Mouse (Mus musculus) midbrain, postnatal 0 days (tissue): ENCODE data around the gene Cntrl. TPM values are rescaled to one million over a fixed set of nuclear protein-coding genes. Genes with fewer than 3 reads are reported as not detected.
A peak's percentile ranks its signal among the peaks of the same experiment; 100 is the strongest.

Experiments
- ATAC-seq: fragments of 200-750 bp; cut with Nextera tagmentation; 2 replicates; pipeline ENCODE4 v1.8.0; 2017; ENCODE audit warnings: moderate number of reproducible peaks, mild to moderate bottlenecking, moderate TSS enrichment, moderate library complexity; ENCODE audit not compliant: low FRiP score
- DNase-seq: peaks from one replicate; pipeline ENCODE4 v3.0.0-alpha.2; 2015; ENCODE audit warnings: low spot score
- H3K27ac ChIP-seq: fragments of 300-500 bp; sonication (generic); 2 replicates; pipeline ENCODE4 v1.5.1; 2014; ENCODE audit warnings: low read depth, mild to moderate bottlenecking, low read length, mixed read lengths
- H3K27me3 ChIP-seq: fragments of 300-500 bp; sonication (generic); 2 replicates; pipeline ENCODE4 v1.6.1; 2014; ENCODE audit warnings: low read length, control low read depth, mixed read lengths; ENCODE audit not compliant: insufficient read depth
- H3K36me3 ChIP-seq: fragments of 300-500 bp; sonication (generic); 2 replicates; pipeline ENCODE4 v1.6.1; 2014; ENCODE audit warnings: low read length, control low read depth, mixed read lengths; ENCODE audit not compliant: insufficient read depth
- H3K4me1 ChIP-seq: fragments of 300-500 bp; sonication (generic); 2 replicates; pipeline ENCODE4 v1.6.1; 2014; ENCODE audit warnings: mild to moderate bottlenecking, control low read depth, antibody characterized with exemption, low read length, mixed read lengths; ENCODE audit not compliant: insufficient read depth
- H3K4me2 ChIP-seq: fragments of 300-500 bp; sonication (generic); 2 replicates; pipeline ENCODE4 v1.6.1; 2014; ENCODE audit warnings: low read depth, mild to moderate bottlenecking, low read length, mixed read lengths; ENCODE audit not compliant: poor library complexity, severe bottlenecking
- H3K4me3 ChIP-seq: fragments of 300-500 bp; sonication (generic); 2 replicates; pipeline ENCODE4 v1.5.1; 2014; ENCODE audit warnings: low read depth, mild to moderate bottlenecking, low read length, moderate library complexity
- H3K9ac ChIP-seq: fragments of 300-500 bp; sonication (generic); replicated peaks from 2 replicates; pipeline ENCODE4 v1.6.1; 2014; ENCODE audit warnings: mild to moderate bottlenecking, low read length, moderate library complexity, mixed read lengths; ENCODE audit not compliant: poor library complexity, severe bottlenecking
- H3K9me3 ChIP-seq: fragments of 300-500 bp; sonication (generic); 2 replicates; pipeline ENCODE4 v1.6.1; 2016; ENCODE audit warnings: low read length, control low read depth
- CTCF ChIP-seq: IDR thresholded peaks from 2 replicates; pipeline ENCODE4 v1.5.1; 2016; ENCODE audit warnings: antibody characterized with exemption, mild to moderate bottlenecking
- WGBS: fragments of 180-500 bp; shearing (Covaris S2); extraction: QIAGEN DNeasy Blood & Tissue Kit; methylation state at CpG from one replicate; pipeline ENCODE4 v1.1.7; 2014; 5-methylcytosine and 5-hydroxymethylcytosine counted together
- polyA plus RNA-seq: library from polyadenylated mRNA; unstranded; fragments of >200 nt; fragmentation: Nextera tagmentation; extraction: Ambion mirVana; gene quantifications from 2 replicates; pipeline ENCODE4 v1.2.1, GENCODE M21; 2015
- total RNA-seq: library from RNA; depleted of rRNA; stranded (reverse); fragments of >200 nt; gene quantifications from 2 replicates; pipeline ENCODE4 v1.2.3, GENCODE M21; 2014

Gene Cntrl
- total and polyA plus RNA-seq, 2 experiments from 2014 or later: 7.0 to 8.2 TPM

DNA sequence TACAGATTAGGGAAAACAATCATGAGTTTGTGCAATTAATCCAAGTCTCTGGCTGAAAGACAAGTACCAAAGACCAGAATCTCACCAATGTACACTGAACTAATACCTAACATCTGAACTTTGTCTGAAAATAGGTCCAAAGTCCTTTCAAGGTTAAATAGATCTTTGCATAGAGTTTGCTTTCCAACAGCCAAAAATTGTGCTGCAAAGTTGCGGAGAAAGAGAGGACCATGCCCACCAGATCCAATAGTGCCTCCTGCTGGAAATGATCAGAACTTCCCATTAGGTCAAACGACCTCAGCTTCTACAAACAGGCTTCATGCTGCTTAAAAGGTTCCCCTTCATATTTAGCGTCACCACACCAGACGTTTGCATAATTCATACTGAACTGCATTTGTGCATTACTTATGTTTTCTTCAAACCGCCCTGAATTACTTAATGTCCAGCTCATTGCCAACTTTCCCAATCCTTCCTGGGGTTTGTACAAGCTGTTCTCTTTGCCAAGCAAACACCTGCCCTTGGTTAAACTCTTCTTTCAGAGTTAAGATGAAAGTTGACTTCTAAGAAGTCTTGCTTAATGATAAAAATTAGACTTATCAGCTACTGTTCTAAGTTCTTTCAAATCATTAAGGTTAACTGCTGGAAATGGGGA, 1.2 kb upstream of the Cntrl start:
- peak; percentile 78 for TF ChIP-seq CTCF
- Histone ChIP-seq H3K27ac (no peak overlapping the region), H3K9ac (no peak overlapping the region), H3K4me2 (no peak overlapping the region), H3K36me3 (no peaks in the 10 kb centered on the region), H3K9me3 (no peaks in the 10 kb centered on the region), H3K27me3 (no peaks in the 10 kb centered on the region), H3K4me3 (no peak overlapping the region), H3K4me1 (peaks cover 5% of the 10 kb centered on the region; the same call in 1 of the 2 replicates)
- peak; percentile 63 for DNase-seq
- 49% methylated on average over 5 of the region's 5 CpGs for WGBS
- no peak for ATAC-seq

DNA sequence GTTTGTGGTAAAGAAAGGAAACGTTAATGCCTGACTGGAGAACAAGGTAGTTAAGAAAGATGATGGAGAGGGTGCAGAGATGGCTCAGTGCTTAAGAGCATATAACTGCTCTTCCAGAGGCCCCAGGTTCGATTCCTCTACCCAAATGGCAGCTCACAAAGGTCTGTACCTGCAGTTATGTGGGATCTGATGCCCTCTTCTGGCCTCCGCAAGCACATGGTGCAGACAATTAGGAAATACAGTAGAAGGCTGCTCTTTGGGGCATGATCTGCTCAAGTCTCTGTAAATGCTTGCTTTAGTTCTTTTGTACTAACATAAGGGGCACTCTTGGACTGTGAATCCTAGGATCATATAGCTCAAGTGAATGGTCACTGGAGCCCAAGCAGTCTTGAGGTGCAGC, 580 bp upstream of the Cntrl start:
- no peaks in the 10 kb centered on the region for H3K36me3 ChIP-seq
- WGBS: 33% methylated on average over 3 of the region's 3 CpGs
- peak; percentile 84 for TF ChIP-seq CTCF
- ATAC-seq: peak; percentile 63
- no peaks in the 10 kb centered on the region for H3K27me3 ChIP-seq
- H3K4me1 ChIP-seq: peaks cover 5% of the 10 kb centered on the region; the same call in 1 of the 2 replicates
- H3K9me3 ChIP-seq: no peaks in the 10 kb centered on the region
- DNase-seq: peak; percentile 74
- peak overlapping the region; percentile 72 for H3K4me2 ChIP-seq
- H3K27ac ChIP-seq: peak overlapping the region; percentile 69
- H3K9ac ChIP-seq: peak overlapping the region; percentile 91
- peak overlapping the region; percentile 69 for H3K4me3 ChIP-seq

DNA sequence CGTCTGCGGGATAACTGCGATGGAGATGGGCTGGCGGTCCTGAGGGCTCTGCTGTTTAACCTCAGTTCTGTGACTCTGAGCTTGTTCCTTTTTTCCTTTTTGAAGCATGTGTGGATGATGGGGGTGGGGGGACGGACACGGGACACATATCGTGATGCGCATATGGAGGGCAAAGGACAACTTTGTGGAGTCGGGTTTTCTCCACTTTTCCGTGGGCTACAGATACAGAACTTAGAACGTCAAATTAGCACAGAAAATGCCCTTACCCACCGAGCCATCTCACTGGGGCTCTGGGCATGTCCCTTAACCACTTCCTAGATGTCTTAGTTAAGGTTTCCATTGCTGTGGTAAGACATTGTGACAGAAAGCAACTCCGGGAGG, 622 bp downstream of the Cntrl start:
- Histone ChIP-seq H3K36me3 (no peaks in the 10 kb centered on the region), H3K4me2 (peak overlapping the region; percentile 72), H3K9ac (peak overlapping the region; percentile 91), H3K27ac (peak overlapping the region; percentile 69; the same call in 1 of the 2 replicates), H3K4me1 (peaks cover 5% of the 10 kb centered on the region; the same call in 1 of the 2 replicates), H3K27me3 (no peaks in the 10 kb centered on the region), H3K4me3 (peak overlapping the region; percentile 69), H3K9me3 (no peaks in the 10 kb centered on the region)
- no peak for DNase-seq
- 1% methylated on average over 13 of the region's 13 CpGs for WGBS
- TF ChIP-seq CTCF: no peak
- ATAC-seq: peak; percentile 32; the same call in 1 of the 2 replicates

DNA sequence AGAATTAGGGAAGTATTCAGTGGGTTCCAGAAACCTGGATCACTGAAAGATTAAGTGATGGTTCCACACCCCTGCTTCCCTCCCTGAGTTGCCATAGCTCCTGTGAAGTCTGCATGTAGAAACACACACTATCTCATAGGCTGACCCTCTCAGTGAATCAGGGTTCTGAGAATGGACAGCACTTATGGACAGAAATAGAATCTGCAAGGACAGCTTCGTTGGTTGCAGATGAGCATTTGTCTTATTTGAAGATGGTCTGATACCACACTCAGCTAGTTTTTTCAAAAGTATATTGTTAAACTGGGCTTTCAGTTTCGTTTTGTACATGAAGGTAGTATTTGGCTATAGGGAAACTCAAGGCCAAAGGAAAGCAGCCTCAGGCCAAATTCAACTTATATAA, 1.2 kb downstream of the Cntrl start:
- no peak overlapping the region; the same call in 1 of the 2 replicates for H3K4me2 ChIP-seq
- H3K9ac ChIP-seq: no peak overlapping the region
- DNase-seq (no peak), ATAC-seq (no peak)
- 81% methylated on average over 2 of the region's 2 CpGs for WGBS
- H3K9me3 ChIP-seq: no peaks in the 10 kb centered on the region
- no peak for TF ChIP-seq CTCF
- H3K27ac ChIP-seq: no peak overlapping the region
- no peaks in the 10 kb centered on the region for H3K27me3 ChIP-seq
- H3K36me3 ChIP-seq: no peaks in the 10 kb centered on the region
- no peak overlapping the region for H3K4me3 ChIP-seq
- peaks cover 5% of the 10 kb centered on the region; the same call in 1 of the 2 replicates for H3K4me1 ChIP-seq

DNA sequence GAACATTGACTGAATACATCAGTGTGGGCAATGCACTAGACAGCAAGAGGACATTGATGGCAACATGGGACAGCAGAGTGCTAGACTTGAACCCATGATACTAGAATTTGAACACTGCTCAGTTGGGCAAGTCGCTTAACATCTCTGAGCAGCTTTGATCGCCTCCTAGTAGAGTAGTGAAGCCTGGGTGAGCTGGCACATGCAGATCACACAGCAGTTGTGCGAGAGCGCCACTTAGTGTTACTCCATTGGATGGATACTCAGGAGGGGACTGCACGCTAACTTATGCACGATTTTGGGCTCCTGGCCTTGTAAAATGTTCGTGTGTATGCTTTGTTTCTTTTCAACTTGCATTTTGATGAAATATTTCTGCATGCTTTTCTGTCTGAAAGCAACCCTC, 15.4 kb downstream of the Cntrl start:
- WGBS: 63% methylated on average over 7 of the region's 7 CpGs

DNA sequence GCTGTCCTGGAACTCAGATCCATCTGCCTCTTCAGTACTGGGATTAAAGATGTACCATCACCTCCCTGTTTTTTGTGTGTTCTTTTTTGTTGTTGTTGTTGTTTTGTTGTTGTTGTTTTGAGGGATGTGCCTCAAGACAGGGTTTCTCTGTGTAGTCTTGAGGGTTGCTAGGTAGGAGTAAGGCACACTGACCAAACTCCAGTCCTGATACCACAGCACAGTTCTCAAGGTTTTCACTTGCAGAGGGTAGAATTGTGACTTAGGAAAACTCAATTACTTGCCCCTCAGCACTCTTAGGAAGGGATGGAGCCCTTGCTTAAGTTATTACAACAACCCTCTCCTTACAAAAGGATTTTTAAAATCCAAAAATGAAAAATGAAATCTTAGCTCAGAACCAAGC, 22.2 kb downstream of the Cntrl start:
- H3K36me3 ChIP-seq: peaks cover 5% of the 10 kb centered on the region; the same call in 1 of the 2 replicates
- no peaks in the 10 kb centered on the region for H3K27me3 ChIP-seq
- no peak for ATAC-seq
- H3K4me2 ChIP-seq: peak overlapping the region; percentile 47
- H3K27ac ChIP-seq: no peak overlapping the region
- no peak for TF ChIP-seq CTCF
- H3K4me1 ChIP-seq: 0 out of 2 replicates have a peak, but pooled peaks cover 3% of the 10 kb centered on the region
- no peaks in the 10 kb centered on the region for H3K9me3 ChIP-seq
- DNase-seq: no peak
- no peak overlapping the region for H3K9ac ChIP-seq
- H3K4me3 ChIP-seq: peak overlapping the region; percentile 33

More for the DNA sequence above, 15.4 kb downstream of the Cntrl start:
- no peaks in the 10 kb centered on the region for H3K9me3 ChIP-seq
- no peak overlapping the region for H3K4me3 ChIP-seq
- H3K27me3 ChIP-seq: no peaks in the 10 kb centered on the region
- DNase-seq (peak; percentile 22), ATAC-seq (no peak)
- H3K4me2 ChIP-seq: no peak overlapping the region
- peak; percentile 52 for TF ChIP-seq CTCF
- H3K27ac ChIP-seq: no peak overlapping the region
- peaks cover 16% of the 10 kb centered on the region for H3K36me3 ChIP-seq
- no peak overlapping the region for H3K9ac ChIP-seq
- H3K4me1 ChIP-seq: no peaks in the 10 kb centered on the region
